Mouse (Mus musculus) stomach, postnatal 0 days (tissue): ENCODE data around the gene Cdc42bpa.

Experiments
- CTCF ChIP-seq: IDR thresholded peaks from 2 replicates; pipeline ENCODE4 v1.5.1; 2016; ENCODE audit warnings: antibody characterized with exemption, low read depth, mild to moderate bottlenecking, moderate library complexity
- EP300 ChIP-seq: optimal IDR thresholded peaks from 2 replicates; pipeline ENCODE3; 2016; ENCODE audit warnings: antibody characterized with exemption

GRCm38 (mm10) chr1:179923661-179924405 is 36.4 kb upstream of the Cdc42bpa start:
- no peak for TF ChIP-seq CTCF
- TF ChIP-seq EP300: no peak
